Mouse (Mus musculus): ENCODE results near the gene Fam227a.
"Not testable (repeated sequence)": the region's sequence is repeated elsewhere in the genome, so short reads cannot be mapped to it uniquely, and the experiment has no call there.

Fam227a gene

DNA sequence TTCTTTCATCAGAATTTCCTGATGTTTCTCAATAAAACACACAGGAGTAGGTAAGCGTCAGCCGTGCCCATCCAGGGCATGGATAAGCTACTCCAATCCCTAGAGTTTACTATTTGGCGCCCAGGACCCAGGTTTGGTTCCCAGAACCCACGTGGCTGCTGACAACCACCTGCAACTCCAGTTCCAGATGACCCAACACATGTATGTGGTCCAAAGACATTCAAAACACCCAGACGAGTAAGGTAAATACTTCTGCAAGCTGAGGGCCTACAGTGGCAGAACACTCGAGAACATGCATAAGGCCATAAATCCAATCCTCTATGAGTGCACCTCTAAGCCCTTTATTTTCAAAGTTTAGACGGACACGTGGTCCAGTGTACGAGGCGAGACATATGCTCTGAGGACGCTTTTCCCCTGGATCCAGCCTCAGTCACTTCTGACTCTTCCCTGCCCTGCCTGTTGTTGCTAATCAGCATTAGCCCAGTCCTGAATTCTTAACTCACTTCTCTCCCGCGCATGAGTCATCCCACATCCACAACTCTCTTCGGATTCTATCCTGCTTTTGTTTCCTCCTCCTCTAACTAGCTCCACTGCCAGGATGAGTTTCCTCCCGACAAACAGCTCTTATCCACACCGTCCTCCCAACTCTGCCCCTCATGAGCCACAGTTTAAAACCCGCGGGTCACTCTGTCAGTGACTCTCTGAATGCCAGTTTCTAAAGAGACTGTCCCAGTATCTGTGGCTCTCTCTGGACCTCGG is 25.1 kb upstream of the Fam227a start:
- DNase-seq (ENCODE audit: low read depth, low spot score), result no peak

DNA sequence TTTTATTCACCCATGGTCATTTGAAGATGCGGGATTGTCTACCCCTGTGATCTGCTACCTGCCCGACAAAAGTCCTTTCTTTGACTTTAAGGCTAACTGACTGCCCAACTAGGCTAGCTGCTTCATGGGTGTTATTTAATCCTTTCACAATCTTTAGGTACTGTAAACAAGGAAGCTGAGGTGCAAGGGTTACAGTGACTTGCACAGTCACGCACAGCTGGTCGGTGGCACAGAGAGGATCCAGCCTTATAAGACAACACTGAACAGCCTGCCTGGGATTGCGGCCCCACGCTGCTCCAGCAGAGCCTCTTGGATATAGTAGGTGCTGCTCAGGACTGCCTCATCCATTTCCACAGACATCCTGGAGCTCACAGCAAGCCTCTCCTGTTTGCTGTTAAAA is 24.4 kb upstream of the Fam227a start:
- no peak for DNase-seq (ENCODE audit: low read depth, low spot score)

DNA sequence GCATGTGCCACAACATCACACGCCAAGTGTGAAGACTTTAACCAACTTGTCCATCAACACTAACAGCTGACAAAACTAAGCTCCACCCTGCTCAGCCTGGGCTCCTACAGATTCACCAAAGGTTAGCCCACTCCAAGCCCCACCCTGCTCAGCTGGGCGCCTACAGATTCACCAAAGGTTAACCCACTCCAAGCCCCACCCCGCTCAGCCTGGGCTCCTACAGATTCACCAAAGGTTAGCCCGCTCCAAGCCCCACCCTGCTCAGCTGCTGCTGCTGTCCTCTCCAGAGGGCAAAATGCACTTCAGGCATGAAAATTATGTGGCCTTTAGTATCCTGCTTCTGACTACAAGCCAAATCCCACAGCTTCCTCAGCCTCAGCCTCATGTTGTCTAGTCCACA is 23.2 kb upstream of the Fam227a start:
- no peak for DNase-seq (ENCODE audit: low read depth, low spot score)

DNA sequence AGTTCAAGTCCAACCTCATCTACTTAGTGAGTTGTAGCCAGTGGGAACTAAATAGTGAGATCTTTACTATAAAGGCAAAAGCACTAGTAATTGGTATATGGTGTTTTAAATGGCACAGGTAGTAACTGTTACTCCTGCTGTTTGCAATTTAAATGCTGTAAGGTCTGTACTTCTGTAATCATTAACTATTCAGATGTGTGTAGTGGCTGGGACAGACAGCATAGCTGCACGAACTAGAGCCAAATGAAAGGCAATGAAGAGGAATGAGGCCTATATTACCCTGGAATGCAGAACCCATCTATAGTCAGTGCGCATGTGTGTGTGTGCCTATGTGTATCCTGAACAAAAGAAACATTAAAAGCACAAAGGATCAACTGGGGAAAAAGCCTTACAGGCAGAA is 19.2 kb upstream of the Fam227a start:
- no peak for DNase-seq (ENCODE audit: low read depth, low spot score)

DNA sequence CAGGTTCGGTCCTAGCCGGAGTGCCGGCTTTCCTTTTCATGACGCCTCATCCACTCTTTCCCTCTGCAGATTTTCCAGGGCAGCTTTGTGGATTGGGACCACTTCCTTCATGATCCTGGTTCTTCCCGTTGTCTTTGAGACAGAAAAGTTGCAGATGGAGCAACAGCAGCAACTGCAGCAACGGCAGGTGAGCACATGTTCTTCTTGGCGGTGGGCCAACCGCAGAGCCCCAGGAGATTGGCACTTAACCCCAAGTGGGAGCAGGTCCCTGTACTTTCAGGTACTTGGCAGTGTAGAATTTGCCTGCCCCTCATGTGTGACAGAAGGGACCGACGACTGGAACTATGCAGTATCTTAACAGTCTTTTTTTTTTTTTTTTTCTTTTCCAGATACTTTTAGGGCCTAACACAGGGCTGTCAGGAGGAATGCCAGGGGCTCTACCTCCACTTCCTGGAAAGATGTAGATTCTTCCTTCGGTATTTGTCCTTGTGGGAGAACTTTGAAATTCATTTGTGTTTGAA is 13.1 kb upstream of the Fam227a start:
- not testable (repeated sequence) for DNase-seq (ENCODE audit: low read depth, low spot score)

DNA sequence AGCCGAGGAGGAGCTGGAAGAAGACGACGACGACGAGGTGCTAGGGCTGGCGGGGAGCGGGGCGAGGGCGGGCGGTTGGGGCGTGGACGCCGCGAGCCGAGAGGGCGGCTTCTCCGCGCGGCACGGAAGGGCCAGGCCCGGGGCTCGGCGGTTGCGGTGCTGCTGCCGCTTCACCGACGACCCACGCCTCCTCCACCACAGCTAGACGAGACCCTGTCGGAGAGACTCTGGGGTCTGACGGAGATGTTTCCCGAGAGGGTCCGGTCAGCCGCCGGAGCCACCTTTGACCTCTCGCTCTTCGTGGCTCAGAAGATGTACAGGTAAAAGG is 12.2 kb upstream of the Fam227a start:
- DNase-seq (ENCODE audit: low read depth, low spot score), result no peak

DNA sequence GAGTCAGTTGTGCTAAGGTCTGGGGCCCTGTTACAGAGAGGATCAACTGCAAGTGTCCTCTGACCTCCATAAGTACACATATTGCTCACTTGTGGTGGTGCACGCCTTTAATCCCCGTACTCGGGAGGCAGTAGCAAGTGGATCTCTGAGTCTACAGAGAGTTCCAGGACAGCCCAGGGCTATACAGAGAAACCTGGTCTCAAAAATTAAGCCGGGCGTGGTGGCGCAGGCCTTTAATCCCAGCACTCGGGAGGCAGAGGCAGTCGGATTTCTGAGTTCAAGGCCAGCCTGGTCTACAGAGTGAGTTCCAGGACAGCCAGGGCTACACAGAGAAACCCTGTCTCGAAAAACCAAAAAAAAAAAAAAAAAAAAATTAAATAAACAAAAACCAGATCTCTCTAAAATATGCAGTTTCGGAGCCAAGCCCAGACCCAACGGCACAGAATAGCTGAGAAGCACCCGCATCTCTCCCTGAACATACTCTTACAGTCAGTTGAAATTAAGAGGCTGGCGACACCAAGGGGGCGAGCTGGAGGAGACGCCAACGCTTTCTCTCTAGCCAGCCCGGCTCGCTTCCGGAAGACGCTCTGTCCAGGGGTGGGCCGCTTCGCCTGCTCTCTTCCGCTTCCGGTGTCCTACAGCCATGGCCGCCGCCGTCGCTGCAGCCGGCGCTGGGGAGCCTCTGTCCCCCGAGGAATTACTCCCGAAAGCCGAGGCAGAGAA is 11.7 kb upstream of the Fam227a start, which contains the start of gene Tomm22:
Tomm22 (plus strand) TSS at position 613 of the 723 bp plus-strand sequence.
- DNase-seq (ENCODE audit: low read depth, low spot score), result peak; percentile 87

DNA sequence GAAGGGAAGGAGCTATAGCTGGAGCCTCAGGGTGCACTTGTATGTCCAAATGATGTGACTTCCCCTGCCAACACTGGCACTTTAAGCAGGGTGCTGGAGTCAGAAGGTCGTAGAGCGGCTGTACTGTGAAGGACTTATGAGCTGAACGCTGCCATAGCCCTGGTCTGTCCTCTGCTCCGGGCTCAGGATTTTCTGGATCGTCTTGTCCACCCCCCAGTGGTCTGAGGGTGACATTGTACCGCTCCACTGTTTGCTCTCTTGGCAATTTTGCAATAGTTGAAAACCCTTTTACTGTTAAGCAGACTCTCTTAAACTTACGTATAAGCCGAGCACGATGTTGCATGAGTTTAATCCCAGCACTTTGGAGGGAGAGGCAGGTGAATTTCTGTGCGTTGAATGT is 10.4 kb upstream of the Fam227a start:
- DNase-seq (ENCODE audit: low read depth, low spot score), result no peak

DNA sequence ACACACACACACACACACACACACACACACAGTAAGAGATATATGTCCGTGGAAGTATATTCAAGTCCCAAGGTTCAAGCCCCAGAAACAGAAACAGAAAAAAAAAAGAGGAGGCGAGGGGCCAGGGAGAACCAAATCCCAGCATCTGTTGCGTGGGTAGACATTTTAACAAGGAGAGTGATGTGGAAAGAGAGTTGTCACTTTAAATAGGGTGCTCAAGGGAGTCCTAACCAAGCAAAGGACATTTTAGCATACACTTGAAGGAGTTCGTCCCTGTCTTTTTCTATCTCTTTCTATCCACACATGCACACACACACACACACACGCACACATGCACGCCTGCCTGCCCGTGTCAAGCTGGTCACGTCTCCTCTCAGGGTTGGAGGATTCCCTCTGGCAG is 5.9 kb upstream of the Fam227a start:
- DNase-seq (ENCODE audit: low read depth, low spot score), result no peak

DNA sequence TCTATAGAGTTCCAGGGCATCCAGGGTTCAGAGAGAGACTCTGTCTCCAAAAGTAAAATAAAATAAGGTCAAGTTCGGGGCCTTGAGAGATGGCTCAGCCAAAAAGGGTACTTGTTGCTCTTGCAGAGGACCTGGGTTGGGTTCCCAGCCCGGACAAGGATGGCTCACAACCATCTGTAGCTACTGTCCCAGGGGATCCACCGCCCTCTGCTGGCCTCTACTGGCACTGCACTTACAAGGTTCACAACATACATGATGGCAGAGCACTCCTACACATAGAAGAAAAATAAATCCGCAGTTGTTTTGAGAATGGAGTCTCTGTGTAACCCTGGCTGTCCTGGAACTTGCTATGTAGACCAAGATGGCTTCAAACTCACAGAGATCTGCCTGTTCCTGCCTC is 3.1 kb upstream of the Fam227a start:
- no peak for DNase-seq (ENCODE audit: low read depth, low spot score)

DNA sequence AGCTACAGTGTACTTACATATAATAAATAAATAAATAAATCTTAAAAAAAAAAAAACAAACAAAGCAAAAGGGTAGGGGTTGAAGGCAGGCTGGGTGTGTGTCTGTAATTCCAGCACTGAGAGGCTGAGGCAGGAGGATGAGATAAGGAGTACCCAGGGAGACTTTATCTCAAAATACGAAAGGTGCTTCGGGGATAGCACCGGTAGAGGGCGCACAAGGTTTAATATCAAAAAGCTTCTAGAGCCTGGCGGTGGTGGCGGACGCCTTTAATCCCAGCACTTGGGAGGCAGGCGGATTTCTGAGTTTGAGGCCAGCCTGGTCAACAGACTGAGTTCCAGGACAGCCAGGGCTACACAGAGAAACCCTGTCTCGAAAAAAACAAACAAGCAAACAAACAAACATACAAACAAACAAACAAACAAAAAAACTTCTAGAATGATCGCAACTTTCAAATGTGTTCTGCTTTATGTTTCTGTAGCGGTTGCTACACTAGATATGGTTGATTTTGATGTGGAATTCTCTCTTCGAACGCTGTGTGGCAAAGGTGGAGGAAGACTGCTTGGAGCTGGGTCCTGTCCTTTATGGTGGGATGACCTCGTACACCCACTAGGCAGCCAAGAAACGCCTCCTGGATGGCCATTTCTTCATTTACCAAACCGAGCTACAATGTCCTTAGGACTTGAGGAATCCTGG is 772 bp downstream of the Fam227a start:
- peak; percentile 40 for DNase-seq (ENCODE audit: low read depth, low spot score)

DNA sequence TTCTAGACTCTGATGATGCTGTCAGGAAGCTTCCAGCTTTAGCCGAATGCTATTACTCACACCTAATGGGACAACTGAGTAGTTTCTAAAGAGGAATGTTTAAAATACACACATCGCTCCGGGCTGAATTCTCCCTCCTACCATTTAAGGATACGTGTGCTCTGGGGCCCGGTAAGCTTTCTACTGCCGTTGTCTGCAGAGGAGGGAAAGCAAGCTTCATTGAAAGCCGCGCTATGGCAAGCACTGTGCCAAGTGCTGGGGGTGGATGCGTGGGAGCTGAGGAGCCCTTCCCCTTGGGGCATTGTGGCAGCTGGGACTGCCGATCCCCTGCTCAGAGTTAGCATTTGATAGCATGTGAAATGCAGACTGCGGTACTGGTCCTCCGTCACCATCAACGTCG is 2.3 kb downstream of the Fam227a start:
- no peak for DNase-seq (ENCODE audit: low read depth, low spot score)

DNA sequence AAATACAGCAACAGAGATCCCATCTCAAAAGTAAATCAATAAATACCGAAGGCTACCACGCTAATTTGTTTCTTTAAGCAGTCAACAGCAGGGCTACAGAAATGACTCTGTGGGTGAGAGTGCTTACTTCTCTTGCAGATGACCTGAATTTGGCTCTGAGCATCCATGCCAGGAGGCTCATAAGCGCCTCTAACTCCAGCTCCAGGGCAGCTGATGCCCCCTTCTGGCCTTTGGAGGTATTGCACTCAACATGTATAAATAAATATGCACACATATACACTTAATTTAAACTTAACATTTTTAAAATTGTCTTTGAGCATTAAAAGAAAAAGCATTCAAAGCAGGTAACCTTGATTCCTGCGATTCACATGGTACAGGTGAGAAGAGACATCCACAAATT is 7.3 kb downstream of the Fam227a start:
- no peak for DNase-seq (ENCODE audit: low read depth, low spot score)

DNA sequence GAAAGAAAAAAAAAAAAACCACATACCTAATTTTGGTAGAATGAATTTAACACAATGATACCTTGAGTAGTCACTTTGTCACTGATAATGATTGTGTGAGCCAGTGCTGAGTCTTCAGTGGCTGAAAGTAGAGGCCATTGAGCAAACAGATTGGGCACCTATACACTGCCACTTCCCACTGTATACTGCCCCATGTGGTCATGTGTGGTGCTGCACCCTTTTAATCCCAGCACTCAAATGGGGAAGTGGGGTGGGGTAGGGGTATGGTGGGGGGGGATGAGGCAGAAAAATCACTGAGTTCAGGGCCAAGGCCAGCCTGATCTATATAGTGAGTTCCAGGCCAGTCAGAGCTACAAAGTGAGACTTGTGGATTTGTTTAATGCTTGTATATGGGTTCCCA is 8.2 kb downstream of the Fam227a start:
- DNase-seq (ENCODE audit: low read depth, low spot score), result no peak

DNA sequence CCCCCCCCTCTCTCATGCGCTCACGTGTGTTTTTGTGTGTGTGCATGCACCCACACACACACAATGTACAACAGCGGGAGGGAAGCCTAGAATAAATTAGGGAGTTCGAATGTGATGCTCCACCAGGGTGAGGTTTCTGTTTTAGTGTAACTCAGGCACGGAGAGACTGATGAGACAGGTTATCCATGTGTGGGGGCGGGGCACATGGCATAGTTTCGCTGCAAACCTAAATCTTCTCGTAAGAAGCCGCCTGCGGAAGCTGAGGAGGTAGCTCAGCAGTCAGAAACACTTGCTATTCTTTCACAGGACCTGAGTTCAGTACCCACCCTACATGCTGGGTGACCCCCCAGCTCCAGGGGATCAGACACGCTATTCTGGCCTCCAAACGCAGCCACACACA is 10.6 kb downstream of the Fam227a start:
- DNase-seq (ENCODE audit: low read depth, low spot score), result no peak

DNA sequence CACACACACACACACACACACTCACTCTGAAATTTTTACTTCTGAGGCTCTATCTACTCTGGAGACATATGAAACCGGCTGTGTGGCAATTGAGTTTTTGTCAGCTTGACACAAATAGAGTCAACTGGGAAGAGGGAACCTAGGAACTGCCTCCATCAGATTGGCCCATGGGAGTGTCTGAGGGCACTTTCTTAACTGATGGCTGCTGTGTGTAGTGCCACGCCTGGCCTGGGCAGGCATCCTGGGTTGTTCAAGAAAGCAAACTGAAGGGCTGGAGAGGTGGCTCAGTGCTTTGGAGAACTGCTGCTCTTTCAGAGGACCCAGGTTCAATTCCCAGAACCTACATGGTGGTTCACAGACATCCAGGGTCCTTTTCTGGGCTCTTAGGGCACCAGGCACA is 13.3 kb downstream of the Fam227a start:
- no peak for DNase-seq (ENCODE audit: low read depth, low spot score)

DNA sequence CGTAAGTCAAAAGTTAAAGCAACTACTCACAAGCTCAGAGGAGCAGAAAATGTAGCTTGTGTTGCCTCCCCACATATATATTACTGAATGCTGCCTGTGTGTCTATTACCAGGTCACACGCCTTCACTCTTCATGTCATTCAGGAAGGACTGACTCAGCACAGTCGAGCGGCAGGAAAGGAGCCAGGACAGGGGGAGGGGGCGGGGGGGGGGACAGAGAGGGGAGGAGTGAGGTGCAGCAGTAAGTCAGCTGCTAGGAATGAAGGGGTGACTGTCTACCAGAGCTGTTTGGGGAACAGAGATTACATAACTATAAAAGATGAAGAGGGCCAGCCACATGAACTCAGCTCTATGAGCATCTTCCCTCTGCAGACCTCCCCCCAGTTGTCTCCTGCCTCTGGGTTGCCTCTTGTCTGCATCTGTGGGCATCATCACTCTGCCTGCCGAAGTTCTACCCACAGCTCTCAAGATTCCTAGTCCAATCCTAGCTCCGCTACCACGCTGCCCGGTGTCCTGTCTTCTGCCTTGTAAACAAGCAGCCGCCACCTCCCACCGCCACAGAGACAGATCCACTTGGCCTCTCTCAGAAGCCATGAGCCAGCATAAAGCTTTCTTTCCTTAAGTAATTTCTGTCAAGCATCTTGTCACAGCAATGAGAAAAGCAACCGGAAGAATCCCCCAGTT is 17.5 kb downstream of the Fam227a start:
- DNase-seq (ENCODE audit: low read depth, low spot score), result no peak

DNA sequence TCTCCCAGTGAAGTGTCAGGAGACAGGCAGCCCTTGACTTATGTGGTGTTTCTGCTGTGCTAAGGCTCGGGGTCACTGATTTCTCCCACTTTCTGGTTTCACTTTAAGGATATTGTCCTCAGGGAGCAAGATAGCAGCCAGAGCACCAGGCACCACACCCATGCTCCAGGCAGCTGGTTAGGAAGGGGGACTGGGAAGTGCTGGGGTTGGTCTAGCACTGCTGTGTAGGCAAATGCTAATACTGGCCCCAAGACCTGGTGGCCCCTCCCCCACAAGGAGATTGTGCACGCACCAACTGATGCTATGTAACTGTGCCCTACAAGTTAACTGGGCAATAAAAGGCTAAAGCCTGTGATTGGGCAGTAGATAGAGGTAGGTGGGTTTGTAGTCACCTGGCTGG is 28.3 kb downstream of the Fam227a start:
- DNase-seq (ENCODE audit: low read depth, low spot score), result no peak

DNA sequence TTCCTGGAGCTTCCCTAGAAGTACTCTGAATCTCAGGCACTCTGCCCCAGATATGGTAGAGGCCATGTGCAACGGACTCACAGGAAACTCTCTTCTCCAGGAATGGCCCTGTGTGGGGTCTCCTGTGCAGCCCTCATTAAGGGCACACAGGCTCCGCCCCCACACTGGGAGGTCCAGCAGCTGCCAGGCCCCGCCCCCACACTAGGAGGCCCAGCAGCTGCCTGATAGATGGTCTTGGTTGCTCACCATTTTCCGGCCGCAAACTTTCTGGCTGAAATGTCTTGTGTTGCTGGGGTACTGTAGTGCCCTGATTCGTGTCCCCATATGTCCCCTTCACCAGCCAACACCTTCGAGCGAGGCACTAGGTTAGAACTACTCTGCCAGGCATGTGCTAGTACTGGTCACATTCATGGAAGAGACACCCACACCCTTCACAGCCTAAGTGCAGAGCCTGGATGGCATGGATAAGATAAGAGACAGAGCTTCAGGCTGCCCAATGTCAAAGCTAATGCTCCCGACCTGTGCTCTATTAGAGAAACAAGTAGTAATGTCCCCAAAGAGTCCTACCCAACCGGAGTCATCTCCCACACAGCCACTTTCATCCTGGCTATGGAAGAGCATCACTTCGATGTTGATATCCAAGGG is 38.9 kb downstream of the Fam227a start:
- no peak for DNase-seq (ENCODE audit: low read depth, low spot score)

DNA sequence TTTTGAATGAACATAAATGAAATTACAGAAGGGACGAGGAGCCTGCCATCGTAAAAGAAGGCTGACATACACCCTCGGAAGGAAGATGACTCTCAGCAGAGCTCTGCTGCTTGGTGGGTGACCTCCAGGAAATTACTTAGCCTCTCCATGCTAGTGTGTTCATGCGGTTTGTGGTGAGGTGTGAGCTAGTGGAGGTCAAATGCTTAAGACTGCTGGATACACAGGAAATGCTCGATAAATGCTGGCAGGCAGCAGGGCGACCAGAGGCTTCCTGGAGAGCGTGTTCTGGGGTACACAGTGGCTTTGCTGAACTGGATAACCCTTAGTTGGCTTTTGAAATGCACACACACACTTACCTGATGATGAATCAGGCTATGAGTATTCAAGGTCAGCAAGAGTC is 40.3 kb downstream of the Fam227a start:
- DNase-seq (ENCODE audit: low read depth, low spot score), result no peak

DNA sequence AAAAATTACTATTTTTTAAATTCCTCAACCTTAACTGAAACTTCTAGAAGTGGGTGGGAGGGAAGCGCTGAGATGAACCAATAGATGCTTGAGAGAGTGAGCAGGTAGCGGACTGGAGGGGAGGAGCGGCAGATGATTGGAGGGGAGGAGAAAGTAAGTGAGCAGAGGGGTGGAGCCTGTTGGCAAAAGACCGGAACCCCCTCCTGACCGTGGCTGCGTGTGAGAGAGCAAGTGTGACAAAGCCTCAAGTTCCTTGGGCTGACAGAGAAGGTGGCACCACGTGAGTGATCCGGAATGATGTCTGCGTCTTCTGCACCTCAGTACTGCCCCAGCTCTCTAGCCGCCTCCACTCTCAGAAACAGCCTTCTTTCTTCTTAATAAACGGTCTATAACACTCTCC is 41.6 kb downstream of the Fam227a start:
- no peak for DNase-seq (ENCODE audit: low read depth, low spot score)

DNA sequence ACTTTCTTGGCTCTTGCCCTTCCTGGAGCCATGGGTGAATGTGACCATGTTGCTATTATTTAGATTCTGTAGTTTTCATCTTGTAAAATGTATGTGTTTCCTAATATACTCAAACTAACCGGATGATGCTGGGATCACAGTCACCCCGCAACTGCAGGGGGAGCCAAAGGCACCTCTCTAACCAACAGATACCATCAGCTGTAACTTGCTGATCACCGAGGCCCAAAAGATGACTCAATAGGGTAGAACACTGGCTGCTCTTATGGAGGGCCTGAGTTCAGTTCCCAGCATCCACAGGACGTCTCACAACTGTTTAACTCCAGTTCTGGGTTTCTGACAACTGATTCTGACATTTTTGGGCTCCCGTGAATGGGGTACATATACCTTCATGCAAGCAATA is 42.0 kb downstream of the Fam227a start:
- DNase-seq (ENCODE audit: low read depth, low spot score), result no peak
